Mouse (Mus musculus) MEL (cell line): Measurements from ENCODE around the gene Cryba2. TPM values are rescaled to one million over a fixed set of nuclear protein-coding genes. Genes with fewer than 3 reads are reported as not detected.
A peak's percentile ranks its signal among the peaks of the same experiment; 100 is the strongest.

Source experiments
- DNase-seq: peaks from one replicate; pipeline ENCODE4 v3.0.0; 2011; ENCODE audit warnings: low read depth, low spot score
- H3K27ac ChIP-seq: 2 replicates; pipeline ENCODE4 v1.5.1; 2012; ENCODE audit warnings: low read depth, mild to moderate bottlenecking, control low read depth, low read length, moderate library complexity; ENCODE audit not compliant: control insufficient read depth
- H3K27me3 ChIP-seq, 2 experiments: fragments of 150-350 bp in 1 of 2; sonication (generic) in 1 of 2; 2 replicates each; pipeline ENCODE4 v1.6.1; 2012; ENCODE audit warnings: low read length in 2 of 2, mild to moderate bottlenecking in 2 of 2, improper control_type of control experiment in 1 of 2, moderate library complexity in 1 of 2; ENCODE audit not compliant: insufficient read depth in 2 of 2, control insufficient read depth in 1 of 2
- H3K36me3 ChIP-seq, 2 experiments: 2 replicates each; pipeline ENCODE4 v1.6.1; 2012 to 2014; ENCODE audit warnings: low read length in 2 of 2, improper control_type of control experiment in 1 of 2, inconsistent platforms in 1 of 2, mild to moderate bottlenecking in 1 of 2; ENCODE audit not compliant: insufficient read depth in 2 of 2, control insufficient read depth in 1 of 2
- H3K4me1 ChIP-seq, 2 experiments: fragments of 150-350 bp in 1 of 2; sonication (generic) in 1 of 2; 2 replicates each; pipeline ENCODE4 v1.6.1; 2012; ENCODE audit warnings: low read length in 2 of 2, improper control_type of control experiment in 1 of 2, mild to moderate bottlenecking in 1 of 2; ENCODE audit not compliant: insufficient read depth in 2 of 2, control insufficient read depth in 1 of 2
- H3K4me3 ChIP-seq, 2 experiments: fragments of 150-350 bp in 1 of 2; sonication (generic) in 1 of 2; 2 replicates each; pipeline ENCODE4 v1.5.1; 2012; ENCODE audit warnings: low read depth in 2 of 2, low read length in 2 of 2, mild to moderate bottlenecking in 2 of 2, moderate library complexity in 2 of 2, control low read depth in 1 of 2, improper control_type of control experiment in 1 of 2; ENCODE audit not compliant: control insufficient read depth in 1 of 2, insufficient read depth in 1 of 2
- H3K79me2 ChIP-seq: 2 replicates; pipeline ENCODE4 v1.6.1; 2012; ENCODE audit warnings: mild to moderate bottlenecking, low read length, moderate library complexity; ENCODE audit not compliant: control insufficient read depth, poor library complexity, insufficient read depth
- H3K9ac ChIP-seq: 2 replicates; pipeline ENCODE4 v1.6.1; 2012; ENCODE audit warnings: low read depth, mild to moderate bottlenecking, control low read depth, low read length, moderate library complexity; ENCODE audit not compliant: control insufficient read depth, poor library complexity, severe bottlenecking
- H3K9me3 ChIP-seq: fragments of 150-350 bp; sonication (generic); replicated peaks from 2 replicates; pipeline ENCODE4 v1.6.1; 2012; ENCODE audit warnings: mild to moderate bottlenecking, low read length, improper control_type of control experiment, moderate library complexity; ENCODE audit not compliant: insufficient read depth
- CHD2 ChIP-seq: IDR thresholded peaks from 2 replicates; pipeline ENCODE4 v1.6.1; 2011; ENCODE audit warnings: low read length, improper control_type of control experiment
- CTCF ChIP-seq, 3 experiments: IDR thresholded peaks in 2 of 3; conservative IDR thresholded peaks in 1 of 3; 2 replicates each; pipeline ENCODE4 v1.5.1; 2011 to 2012; ENCODE audit warnings: low read length in 3 of 3, low read depth in 2 of 3, mild to moderate bottlenecking in 2 of 3, improper control_type of control experiment in 1 of 3, inconsistent platforms in 1 of 3, mixed read lengths in 1 of 3, moderate library complexity in 1 of 3; ENCODE audit not compliant: control insufficient read depth in 1 of 3, insufficient read depth in 1 of 3, poor library complexity in 1 of 3, severe bottlenecking in 1 of 3
- ELF1 ChIP-seq: IDR thresholded peaks from 2 replicates; pipeline ENCODE4 v1.6.1; 2014; ENCODE audit warnings: low read depth, mild to moderate bottlenecking, inconsistent platforms, low read length, improper control_type of control experiment, moderate library complexity
- GABPA ChIP-seq: IDR thresholded peaks from 2 replicates; pipeline ENCODE4 v1.6.1; 2012; ENCODE audit warnings: low read depth, mild to moderate bottlenecking, inconsistent platforms, low read length, improper control_type of control experiment, moderate library complexity
- GATA1 ChIP-seq: IDR thresholded peaks from 2 replicates; pipeline ENCODE4 v1.6.1; 2011; ENCODE audit warnings: low read depth, low read length, improper control_type of control experiment
- KAT2A ChIP-seq: conservative IDR thresholded peaks from 2 replicates; pipeline ENCODE4 v1.6.1; 2012; ENCODE audit warnings: low read depth, low read length, improper control_type of control experiment, inconsistent platforms
- MAFK ChIP-seq: IDR thresholded peaks from 2 replicates; pipeline ENCODE4 v1.6.1; 2011; ENCODE audit warnings: low read depth, mild to moderate bottlenecking, low read length, improper control_type of control experiment, borderline replicate concordance
- MAZ ChIP-seq: IDR thresholded peaks from 2 replicates; pipeline ENCODE4 v1.6.1; 2012; ENCODE audit warnings: low read depth, mild to moderate bottlenecking, inconsistent platforms, low read length, improper control_type of control experiment
- MEF2A ChIP-seq: IDR thresholded peaks from 2 replicates; pipeline ENCODE4 v1.6.1; 2014; ENCODE audit warnings: low read depth, mild to moderate bottlenecking, inconsistent platforms, low read length, improper control_type of control experiment; ENCODE audit not compliant: poor library complexity, insufficient replicate concordance, severe bottlenecking; ENCODE audit errors: extremely low read depth
- MXI1 ChIP-seq: IDR thresholded peaks from 2 replicates; pipeline ENCODE4 v1.6.1; 2011; ENCODE audit warnings: mild to moderate bottlenecking, low read depth, low read length, improper control_type of control experiment
- MYB ChIP-seq: IDR thresholded peaks from 2 replicates; pipeline ENCODE4 v1.6.1; 2011; ENCODE audit warnings: mild to moderate bottlenecking, low read depth, low read length, improper control_type of control experiment
- NRF1 ChIP-seq: IDR thresholded peaks from 2 replicates; pipeline ENCODE4 v1.6.1; 2014; ENCODE audit warnings: low read depth, mild to moderate bottlenecking, inconsistent platforms, low read length, improper control_type of control experiment, moderate library complexity; ENCODE audit not compliant: poor library complexity, insufficient read depth, severe bottlenecking
- POLR2A ChIP-seq, 2 experiments: IDR thresholded peaks; 2 replicates each; pipeline ENCODE4 v1.6.1; 2011 to 2012; ENCODE audit warnings: low read length in 2 of 2, mild to moderate bottlenecking in 2 of 2, control low read depth in 1 of 2, improper control_type of control experiment in 1 of 2, low read depth in 1 of 2, moderate library complexity in 1 of 2; ENCODE audit not compliant: control insufficient read depth in 1 of 2, insufficient read depth in 1 of 2, poor library complexity in 1 of 2
- POLR2AphosphoS2 ChIP-seq: IDR thresholded peaks from 2 replicates; pipeline ENCODE4 v1.6.1; 2011; ENCODE audit warnings: low read length, improper control_type of control experiment
- POLR2AphosphoS5 ChIP-seq: IDR thresholded peaks from 2 replicates; pipeline ENCODE4 v1.6.1; 2012; ENCODE audit warnings: low read depth, borderline replicate concordance, mild to moderate bottlenecking, inconsistent platforms, low read length, moderate library complexity, mixed read lengths
- RAD21 ChIP-seq: IDR thresholded peaks from 2 replicates; pipeline ENCODE4 v1.6.1; 2011; ENCODE audit warnings: mild to moderate bottlenecking, low read depth, low read length, improper control_type of control experiment
- SMC3 ChIP-seq: IDR thresholded peaks from 2 replicates; pipeline ENCODE4 v1.6.1; 2011; ENCODE audit warnings: low read depth, low read length, improper control_type of control experiment
- TBP ChIP-seq: IDR thresholded peaks from 2 replicates; pipeline ENCODE4 v1.8.0; 2011; ENCODE audit warnings: low read depth, low read length, improper control_type of control experiment
- USF2 ChIP-seq, 2 experiments: IDR thresholded peaks; 2 replicates each; pipeline ENCODE4 v1.6.1; 2011 to 2012; ENCODE audit warnings: improper control_type of control experiment in 2 of 2, low read length in 2 of 2, borderline replicate concordance in 1 of 2, inconsistent platforms in 1 of 2, low read depth in 1 of 2, mild to moderate bottlenecking in 1 of 2; ENCODE audit not compliant: insufficient read depth in 1 of 2
- ZMIZ1 ChIP-seq: IDR thresholded peaks from 2 replicates; pipeline ENCODE4 v1.6.1; 2012; ENCODE audit warnings: low read depth, mild to moderate bottlenecking, inconsistent platforms, low read length, improper control_type of control experiment, moderate library complexity
- polyA plus RNA-seq, 2 experiments: library from polyadenylated mRNA; stranded (reverse) in 1 of 2; unstranded in 1 of 2; fragments of >175 nt in 1 of 2; fragments of >200 nt in 1 of 2; gene quantifications; 2 replicates each; pipeline versions ENCODE4 v1.2.1 to v1.2.4; 2012; ENCODE audit warnings: low replicate concordance in 2 of 2, low read depth in 1 of 2; ENCODE audit not compliant: insufficient read length in 2 of 2, insufficient read depth in 1 of 2, missing spikeins in 1 of 2
- total RNA-seq: library from RNA; depleted of rRNA; stranded (reverse); fragments of 300-350 nt; gene quantifications from 2 replicates; pipeline ENCODE4 v1.2.3, GENCODE M21; 2012

Cryba2 gene
- total and polyA plus RNA-seq, 3 experiments: not detected

DNA sequence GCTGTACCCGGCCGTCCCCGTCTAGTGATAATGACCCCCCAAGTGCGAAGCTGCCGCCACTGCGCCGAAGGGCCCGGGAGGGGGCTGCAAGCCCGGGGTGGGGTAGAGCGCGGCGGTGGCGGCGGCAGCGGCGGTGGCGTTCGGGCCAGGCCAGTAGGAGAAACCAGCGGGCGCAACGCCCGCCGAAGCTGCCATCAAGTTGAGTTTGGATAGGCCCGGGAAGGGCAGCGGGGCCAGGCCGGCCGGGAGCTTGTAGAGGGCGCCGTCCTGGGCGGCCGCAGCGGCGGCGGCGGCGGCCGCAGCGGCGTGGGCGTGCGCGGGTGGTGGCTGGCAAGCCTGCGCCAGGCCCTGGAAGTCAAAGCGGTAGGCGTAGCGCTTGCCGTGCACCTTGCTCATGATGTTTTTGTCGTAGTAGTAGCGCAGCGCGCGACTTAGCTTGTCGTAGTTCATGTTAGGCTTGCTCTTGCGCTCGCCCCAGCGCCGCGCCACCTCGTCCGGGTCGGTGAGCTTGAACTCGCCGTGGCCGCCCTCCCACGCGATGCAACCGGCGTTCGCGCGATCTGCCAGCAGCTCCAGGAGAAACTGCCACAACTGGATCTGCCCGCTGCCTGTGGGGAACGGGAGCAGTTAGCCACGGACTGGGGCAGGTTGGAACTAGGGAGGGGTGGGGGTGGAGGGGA is 10.7 kb downstream of the Cryba2 start:
- Histone ChIP-seq H3K27ac (no peak overlapping the region), H3K36me3 (no peaks in the 10 kb centered on the region), H3K4me1 (no peaks in the 10 kb centered on the region), H3K9ac (no peak overlapping the region), H3K9me3 (no peaks in the 10 kb centered on the region), H3K79me2 (no peaks in the 10 kb centered on the region), H3K4me3 (no peak overlapping the region), H3K27me3 (peaks cover 0 to 2% of the 10 kb centered on the region in 2 experiments; a peak in 1 of 4 replicates)
- TF ChIP-seq ELF1: no peak
- TF ChIP-seq MYB: no peak
- TF ChIP-seq GATA1: no peak
- TF ChIP-seq MXI1: no peak
- no peak for TF ChIP-seq CHD2
- no peak for TF ChIP-seq ZMIZ1
- no peak for TF ChIP-seq POLR2AphosphoS2
- TF ChIP-seq MAFK: no peak
- no peak for TF ChIP-seq USF2 (IDR thresholded peaks at IDR 0.05; ENCODE audit: borderline replicate concordance in 1 of 2, insufficient read depth in 1 of 2, low read depth in 1 of 2, low read length in 2 of 2)
- no peak for TF ChIP-seq NRF1
- no peak for TF ChIP-seq MAZ
- no peak for TF ChIP-seq TBP
- no peak for TF ChIP-seq KAT2A
- TF ChIP-seq GABPA: no peak
- TF ChIP-seq POLR2AphosphoS5: no peak
- TF ChIP-seq POLR2A (IDR thresholded peaks at IDR 0.05; ENCODE audit: control insufficient read depth in 1 of 2, insufficient read depth in 1 of 2, low read depth in 1 of 2, low read length in 2 of 2, poor library complexity in 1 of 2): no peak
- DNase-seq: no peak

GRCm38 (mm10) chr1:74880785-74881360 is 12.1 kb downstream of the Cryba2 start:
- H3K4me1 ChIP-seq: no peaks in the 10 kb centered on the region
- no peak overlapping the region for H3K4me3 ChIP-seq
- TF ChIP-seq RAD21 (peak; percentile 46), CTCF (IDR thresholded peaks at IDR 0.05 in 2 of 3, conservative IDR thresholded peaks at IDR 0.05 in 1 of 3; ENCODE audit: control insufficient read depth in 1 of 3, insufficient read depth in 1 of 3, low read depth in 2 of 3, low read length in 3 of 3, poor library complexity in 1 of 3, severe bottlenecking in 1 of 3) (peak; percentile 56 to 90 (median 73)), MAZ (no peak), SMC3 (peak; percentile 58), MEF2A (no peak)
- TF ChIP-seq, all 39 proteins: peak for 3
- Histone ChIP-seq H3K27me3 (peaks cover 0 to 2% of the 10 kb centered on the region in 2 experiments; a peak in 1 of 4 replicates), H3K9me3 (no peaks in the 10 kb centered on the region), H3K36me3 (no peaks in the 10 kb centered on the region), H3K9ac (no peak overlapping the region), H3K27ac (no peak overlapping the region), H3K79me2 (no peaks in the 10 kb centered on the region)
- DNase-seq: peak; percentile 45
